Mouse (Mus musculus): ENCODE measurements at regions not wholly inside any gene's neighbourhood (a gene's known extent, or its start where the extent isn't known, plus 50 kb on each side); places are given as distances from the start of the nearest gene placed in this dataset.

DNA sequence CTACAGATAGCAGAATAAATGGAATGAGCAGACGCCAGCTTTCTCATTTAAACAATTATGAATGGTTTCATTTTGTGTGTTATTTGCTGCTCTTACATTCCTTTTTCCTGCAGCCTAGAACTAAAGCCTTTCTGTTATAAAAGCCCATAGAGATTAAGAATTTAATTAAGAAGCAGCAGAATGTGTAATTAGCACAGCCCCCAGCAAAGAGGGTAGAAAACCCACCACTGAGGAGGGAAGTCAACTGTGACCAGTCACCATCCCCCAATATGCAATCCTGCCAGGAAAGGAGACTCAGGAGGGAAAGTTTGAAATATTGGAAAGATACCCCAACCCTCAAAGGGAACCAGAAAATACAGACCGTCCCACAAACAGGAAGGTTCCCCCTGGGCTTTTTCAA lies 160.0 kb downstream of the Ankrd50 start:
- Histone ChIP-seq H3K27me3 (ENCODE audit: control insufficient read depth, insufficient read depth, insufficient read length) (no peaks in the 10 kb centered on the region), H3K4me3 (no peak overlapping the region), H3ac (ENCODE audit: control insufficient read depth, insufficient read length) (no peak overlapping the region), H3K79me2 (ENCODE audit: control insufficient read depth, insufficient read depth) (no peaks in the 10 kb centered on the region), H3K36me3 (ENCODE audit: control insufficient read depth, insufficient read depth) (no peaks in the 10 kb centered on the region), H3K4me2 (ENCODE audit: low read depth) (no peak overlapping the region)
- TF ChIP-seq SRF (IDR thresholded peaks at IDR 0.05; ENCODE audit: control insufficient read depth, insufficient read length, low read depth) (no peak), CEBPB (IDR thresholded peaks at IDR 0.05; ENCODE audit: insufficient read depth, poor library complexity, severe bottlenecking) (no peak), USF1 (IDR thresholded peaks at IDR 0.05; ENCODE audit: low read depth) (no peak), E2F4 (IDR thresholded peaks at IDR 0.05; ENCODE audit: insufficient read depth) (no peak), MYOG (IDR thresholded peaks at IDR 0.05; ENCODE audit: control insufficient read depth in 1 of 3, insufficient read depth in 1 of 3, insufficient read length in 2 of 3, low read depth in 2 of 3) (no peak), TCF3 (IDR thresholded peaks at IDR 0.05; ENCODE audit: insufficient read length, low read depth) (no peak), REST (IDR thresholded peaks at IDR 0.05; ENCODE audit: insufficient read depth, insufficient read length) (no peak), POLR2A (IDR thresholded peaks at IDR 0.05; ENCODE audit: insufficient read length, low read depth) (no peak), MYOD1 (IDR thresholded peaks at IDR 0.05; ENCODE audit: control insufficient read depth in 1 of 3, insufficient read length in 2 of 3, low read depth in 2 of 3) (no peak), TCF12 (IDR thresholded peaks at IDR 0.05; ENCODE audit: insufficient read depth, poor library complexity, severe bottlenecking) (no peak), POLR2AphosphoS2 (IDR thresholded peaks at IDR 0.05; ENCODE audit: insufficient read length, low read depth) (no peak), MAX (IDR thresholded peaks at IDR 0.05; ENCODE audit: low read depth) (no peak)

DNA sequence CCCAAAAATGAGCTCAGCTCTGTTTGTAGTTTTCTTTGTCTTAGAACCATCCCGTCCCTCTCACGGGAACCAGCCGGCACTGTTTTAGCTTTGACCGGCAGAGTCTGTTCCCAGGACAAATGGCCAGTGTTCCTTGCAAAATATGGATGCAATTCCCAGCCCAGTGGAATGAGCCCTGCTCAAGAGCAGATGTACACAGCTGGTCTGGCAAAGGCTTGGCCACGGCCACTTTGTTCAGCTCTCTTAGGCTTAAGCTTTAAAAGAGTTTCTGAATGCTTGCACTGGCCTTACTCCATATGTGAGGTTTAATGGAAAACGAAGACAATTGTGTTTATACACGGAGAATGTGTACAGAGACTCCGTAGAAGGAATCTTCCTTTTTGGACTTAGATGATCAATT lies 162.2 kb downstream of the Ankrd50 start:
- Histone ChIP-seq H3K79me2 (ENCODE audit: control insufficient read depth, insufficient read depth) (no peaks in the 10 kb centered on the region), H3ac (ENCODE audit: control insufficient read depth, insufficient read length) (no peak overlapping the region), H3K36me3 (ENCODE audit: control insufficient read depth, insufficient read depth) (no peaks in the 10 kb centered on the region), H3K4me2 (ENCODE audit: low read depth) (no peak overlapping the region), H3K27me3 (ENCODE audit: control insufficient read depth, insufficient read depth, insufficient read length) (no peaks in the 10 kb centered on the region), H3K4me3 (no peak overlapping the region)
- TF ChIP-seq MAX (IDR thresholded peaks at IDR 0.05; ENCODE audit: low read depth) (no peak), POLR2A (IDR thresholded peaks at IDR 0.05; ENCODE audit: insufficient read length, low read depth) (no peak), SRF (IDR thresholded peaks at IDR 0.05; ENCODE audit: control insufficient read depth, insufficient read length, low read depth) (no peak), USF1 (IDR thresholded peaks at IDR 0.05; ENCODE audit: low read depth) (no peak), REST (IDR thresholded peaks at IDR 0.05; ENCODE audit: insufficient read depth, insufficient read length) (no peak), MYOD1 (IDR thresholded peaks at IDR 0.05; ENCODE audit: control insufficient read depth in 1 of 3, insufficient read length in 2 of 3, low read depth in 2 of 3) (no peak), TCF12 (IDR thresholded peaks at IDR 0.05; ENCODE audit: insufficient read depth, poor library complexity, severe bottlenecking) (no peak), POLR2AphosphoS2 (IDR thresholded peaks at IDR 0.05; ENCODE audit: insufficient read length, low read depth) (no peak), TCF3 (IDR thresholded peaks at IDR 0.05; ENCODE audit: insufficient read length, low read depth) (no peak), CEBPB (IDR thresholded peaks at IDR 0.05; ENCODE audit: insufficient read depth, poor library complexity, severe bottlenecking) (no peak), E2F4 (IDR thresholded peaks at IDR 0.05; ENCODE audit: insufficient read depth) (no peak), MYOG (IDR thresholded peaks at IDR 0.05; ENCODE audit: control insufficient read depth in 1 of 3, insufficient read depth in 1 of 3, insufficient read length in 2 of 3, low read depth in 2 of 3) (no peak)

DNA sequence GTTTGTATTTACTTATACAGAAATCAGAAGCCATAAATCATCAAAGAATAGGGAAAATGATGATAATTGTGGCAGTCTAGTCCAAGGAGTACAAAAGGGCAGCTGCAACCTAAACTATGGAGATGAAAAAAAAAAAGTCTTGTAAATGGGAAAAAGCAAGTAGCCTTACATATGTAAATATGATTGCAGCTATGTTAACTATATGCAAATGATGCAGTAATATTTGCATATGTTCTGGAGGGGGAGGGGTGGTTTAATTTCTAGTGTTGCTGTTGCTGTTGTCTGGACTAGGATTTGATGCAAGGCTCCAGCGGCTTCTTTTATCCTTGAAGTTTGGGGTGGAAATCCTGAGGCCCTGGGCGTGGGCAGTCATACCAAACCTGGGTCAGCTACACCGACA lies 163.0 kb downstream of the Ankrd50 start:
- TF ChIP-seq MYOD1 (IDR thresholded peaks at IDR 0.05; ENCODE audit: control insufficient read depth in 1 of 3, insufficient read length in 2 of 3, low read depth in 2 of 3) = peak in 2 of 3 experiments; percentile 16 to 49
- TF ChIP-seq POLR2AphosphoS2 (IDR thresholded peaks at IDR 0.05; ENCODE audit: insufficient read length, low read depth) = no peak
- peak in 1 of 3 experiments; percentile 38 for TF ChIP-seq MYOG (IDR thresholded peaks at IDR 0.05; ENCODE audit: control insufficient read depth in 1 of 3, insufficient read depth in 1 of 3, insufficient read length in 2 of 3, low read depth in 2 of 3)
- Histone ChIP-seq H3K36me3 (ENCODE audit: control insufficient read depth, insufficient read depth) (no peaks in the 10 kb centered on the region), H3K4me3 (no peak overlapping the region), H3K79me2 (ENCODE audit: control insufficient read depth, insufficient read depth) (no peaks in the 10 kb centered on the region), H3ac (ENCODE audit: control insufficient read depth, insufficient read length) (no peak overlapping the region), H3K4me2 (ENCODE audit: low read depth) (no peak overlapping the region), H3K27me3 (ENCODE audit: control insufficient read depth, insufficient read depth, insufficient read length) (no peaks in the 10 kb centered on the region)

GRCm38 (mm10) chr3:38320998-38321397 lies 163.6 kb downstream of the Ankrd50 start:
- Histone ChIP-seq H3K27me3 (ENCODE audit: control insufficient read depth, insufficient read depth, insufficient read length) (no peaks in the 10 kb centered on the region), H3K36me3 (ENCODE audit: control insufficient read depth, insufficient read depth) (no peaks in the 10 kb centered on the region), H3K4me3 (no peak overlapping the region), H3K79me2 (ENCODE audit: control insufficient read depth, insufficient read depth) (no peaks in the 10 kb centered on the region), H3K4me2 (ENCODE audit: low read depth) (no peak overlapping the region), H3ac (ENCODE audit: control insufficient read depth, insufficient read length) (no peak overlapping the region)
- TF ChIP-seq E2F4 (IDR thresholded peaks at IDR 0.05; ENCODE audit: insufficient read depth) = no peak
- TF ChIP-seq MAX (IDR thresholded peaks at IDR 0.05; ENCODE audit: low read depth) = no peak
- no peak for TF ChIP-seq CEBPB (IDR thresholded peaks at IDR 0.05; ENCODE audit: insufficient read depth, poor library complexity, severe bottlenecking)
- no peak for TF ChIP-seq USF1 (IDR thresholded peaks at IDR 0.05; ENCODE audit: low read depth)
- no peak for TF ChIP-seq POLR2A (IDR thresholded peaks at IDR 0.05; ENCODE audit: insufficient read length, low read depth)
- TF ChIP-seq REST (IDR thresholded peaks at IDR 0.05; ENCODE audit: insufficient read depth, insufficient read length) = no peak
- TF ChIP-seq TCF3 (IDR thresholded peaks at IDR 0.05; ENCODE audit: insufficient read length, low read depth) = no peak

GRCm38 (mm10) chr3:38312834-38313233 lies 171.8 kb downstream of the Ankrd50 start:
- Histone ChIP-seq H3K4me3 (no peak overlapping the region), H3K79me2 (ENCODE audit: control insufficient read depth, insufficient read depth) (no peaks in the 10 kb centered on the region), H3K27me3 (ENCODE audit: control insufficient read depth, insufficient read depth, insufficient read length) (no peaks in the 10 kb centered on the region), H3ac (ENCODE audit: control insufficient read depth, insufficient read length) (no peak overlapping the region), H3K36me3 (ENCODE audit: control insufficient read depth, insufficient read depth) (no peaks in the 10 kb centered on the region), H3K4me2 (ENCODE audit: low read depth) (no peak overlapping the region)
- no peak for TF ChIP-seq MYOD1 (IDR thresholded peaks at IDR 0.05; ENCODE audit: control insufficient read depth in 1 of 3, insufficient read length in 2 of 3, low read depth in 2 of 3)
- no peak for TF ChIP-seq POLR2A (IDR thresholded peaks at IDR 0.05; ENCODE audit: insufficient read length, low read depth)
- no peak for TF ChIP-seq USF1 (IDR thresholded peaks at IDR 0.05; ENCODE audit: low read depth)
- TF ChIP-seq TCF3 (IDR thresholded peaks at IDR 0.05; ENCODE audit: insufficient read length, low read depth) = no peak
- TF ChIP-seq CEBPB (IDR thresholded peaks at IDR 0.05; ENCODE audit: insufficient read depth, poor library complexity, severe bottlenecking) = no peak
- TF ChIP-seq E2F4 (IDR thresholded peaks at IDR 0.05; ENCODE audit: insufficient read depth) = no peak

All from myocyte (in vitro differentiated cells).